Mouse (Mus musculus) forebrain, embryonic 13.5 days (tissue): ENCODE data around the gene Rsph9. TPM values are rescaled to one million over a fixed set of nuclear protein-coding genes. Genes with fewer than 3 reads are reported as not detected.
A peak's percentile ranks its signal among the peaks of the same experiment; 100 is the strongest.

Source experiments
- ATAC-seq: fragments of 200-750 bp; cut with Nextera tagmentation; 2 replicates; pipeline ENCODE4 v1.8.0; 2017
- H3K27ac ChIP-seq: fragments of 300-500 bp; sonication (generic); 2 replicates; pipeline ENCODE4 v1.5.1; 2015; ENCODE audit warnings: inconsistent platforms, mild to moderate bottlenecking, moderate library complexity
- H3K27me3 ChIP-seq: fragments of 300-500 bp; sonication (generic); 2 replicates; pipeline ENCODE4 v1.6.1; 2015; ENCODE audit warnings: mild to moderate bottlenecking, inconsistent platforms
- H3K36me3 ChIP-seq: fragments of 300-500 bp; sonication (generic); 2 replicates; pipeline ENCODE4 v1.6.1; 2015; ENCODE audit warnings: mild to moderate bottlenecking, inconsistent platforms; ENCODE audit not compliant: poor library complexity, severe bottlenecking
- H3K4me1 ChIP-seq: fragments of 300-500 bp; sonication (generic); 2 replicates; pipeline ENCODE4 v1.6.1; 2015; ENCODE audit warnings: inconsistent platforms
- H3K4me2 ChIP-seq: fragments of 300-500 bp; sonication (generic); 2 replicates; pipeline ENCODE4 v1.6.1; 2015; ENCODE audit warnings: inconsistent platforms, mild to moderate bottlenecking, moderate library complexity
- H3K4me3 ChIP-seq: fragments of 300-500 bp; sonication (generic); 2 replicates; pipeline ENCODE4 v1.5.1; 2015; ENCODE audit warnings: mild to moderate bottlenecking, inconsistent platforms
- H3K9ac ChIP-seq: fragments of 300-500 bp; sonication (generic); 2 replicates; pipeline ENCODE4 v1.6.1; 2015; ENCODE audit warnings: mild to moderate bottlenecking, inconsistent platforms
- H3K9me3 ChIP-seq: fragments of 300-500 bp; sonication (generic); replicated peaks from 2 replicates; pipeline ENCODE4 v1.6.1; 2016; ENCODE audit warnings: inconsistent platforms
- WGBS: fragments of 180-500 bp; shearing (Covaris S2); methylation state at CpG from one replicate; pipeline ENCODE4 v1.1.7; 2015; 5-methylcytosine and 5-hydroxymethylcytosine counted together
- polyA plus RNA-seq: library from polyadenylated mRNA; unstranded; fragments of >200 nt; fragmentation: Nextera tagmentation; extraction: Ambion mirVana; gene quantifications from 2 replicates; pipeline ENCODE4 v1.2.1, GENCODE M21; 2015

Gene Rsph9
- polyA plus RNA-seq, 1 experiment from 2014 or later, result 22.1 TPM

DNA sequence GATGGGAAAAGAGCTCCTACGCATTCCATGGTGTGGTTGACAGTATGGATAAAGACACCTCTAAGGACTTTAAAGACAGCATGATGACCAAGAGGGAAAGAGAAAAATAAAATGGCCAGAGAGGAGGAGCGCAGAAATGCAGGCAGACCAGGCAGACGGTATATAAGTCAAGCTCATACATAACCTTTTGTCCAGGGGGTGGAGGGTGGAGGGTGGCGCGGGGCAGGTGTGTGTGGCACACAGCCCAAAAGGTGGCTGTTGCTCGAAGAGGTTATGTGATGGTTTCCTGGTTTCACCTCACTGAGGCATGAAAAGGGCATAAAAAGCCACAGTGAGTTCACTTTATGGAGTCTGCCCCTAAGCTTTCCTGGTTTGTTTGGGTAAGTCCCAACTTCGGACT, 18.5 kb upstream of the Rsph9 start:
- peaks cover 44% of the 10 kb centered on the region for H3K36me3 ChIP-seq
- H3K9ac ChIP-seq, result no peak overlapping the region
- peaks cover 30% of the 10 kb centered on the region for H3K4me1 ChIP-seq
- ATAC-seq, result no peak
- WGBS, result 94% methylated on average over 7 of the region's 7 CpGs
- H3K4me2 ChIP-seq, result peak overlapping the region; percentile 84
- H3K4me3 ChIP-seq, result no peak overlapping the region
- no peak overlapping the region for H3K27ac ChIP-seq
- no peaks in the 10 kb centered on the region for H3K27me3 ChIP-seq
- H3K9me3 ChIP-seq, result no peaks in the 10 kb centered on the region

- H3K9me3 ChIP-seq, result no peaks in the 10 kb centered on the region
- H3K4me2 ChIP-seq, result peak overlapping the region; percentile 84
- no peaks in the 10 kb centered on the region for H3K27me3 ChIP-seq
- peak overlapping the region; percentile 49; the same call in 1 of the 2 replicates for H3K27ac ChIP-seq
- ATAC-seq, result no peak
- H3K4me1 ChIP-seq, result peaks cover 30% of the 10 kb centered on the region
- 50% methylated on average over 9 of the region's 9 CpGs for WGBS
- H3K9ac ChIP-seq, result peak overlapping the region; percentile 87
- H3K4me3 ChIP-seq, result peak overlapping the region; percentile 82
- H3K36me3 ChIP-seq, result peaks cover 36% of the 10 kb centered on the region
Measured at GRCm38 (mm10) chr17:46161710-46162109, 17.7 kb upstream of the Rsph9 start.

DNA sequence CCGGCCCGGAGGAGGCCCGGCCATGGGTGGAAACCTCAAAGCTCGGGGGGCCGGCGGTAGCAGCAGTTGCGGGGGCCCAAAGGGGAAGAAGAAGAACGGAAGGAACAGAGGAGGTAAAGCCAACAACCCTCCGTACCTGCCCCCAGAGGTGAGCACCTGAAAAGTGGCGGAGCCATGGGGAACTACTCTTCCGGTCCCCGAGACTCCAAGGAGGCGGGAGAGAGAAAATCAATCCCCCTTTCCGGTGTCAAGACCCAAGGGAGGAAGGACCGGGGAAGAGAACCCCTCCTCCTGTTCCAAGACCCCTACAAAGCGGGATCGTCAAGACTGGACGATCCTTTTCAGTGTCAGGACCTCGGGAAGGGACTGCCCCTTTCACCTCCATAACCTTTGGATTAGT, 17.2 kb upstream of the Rsph9 start:
- Histone ChIP-seq H3K4me1 (peaks cover 30% of the 10 kb centered on the region), H3K9me3 (no peaks in the 10 kb centered on the region), H3K9ac (peak overlapping the region; percentile 87), H3K27me3 (no peaks in the 10 kb centered on the region), H3K36me3 (peaks cover 31% of the 10 kb centered on the region), H3K27ac (peak overlapping the region; percentile 49), H3K4me3 (peak overlapping the region; percentile 82), H3K4me2 (peak overlapping the region; percentile 84)
- ATAC-seq, result peak; percentile 25
- 0% methylated on average over 16 of the region's 19 CpGs for WGBS

GRCm38 (mm10) chr17:46160686-46161085, 16.7 kb upstream of the Rsph9 start, which contains the start of gene Gtpbp2:
Gene Gtpbp2 (plus strand): TSS chr17:46161032.
- Histone ChIP-seq H3K9me3 (no peaks in the 10 kb centered on the region), H3K4me3 (peak within 1 kb of the TSS; percentile 82), H3K4me1 (peaks cover 30% of the 10 kb centered on the region), H3K27ac (peak within 1 kb of the TSS; percentile 73), H3K9ac (peak within 1 kb of the TSS; percentile 87), H3K4me2 (peak within 1 kb of the TSS; percentile 84), H3K27me3 (no peaks in the 10 kb centered on the region), H3K36me3 (peaks cover 26% of the 10 kb centered on the region)
- WGBS, result 1% methylated on average over 23 of the region's 23 CpGs
- peak; percentile 96 for ATAC-seq

DNA sequence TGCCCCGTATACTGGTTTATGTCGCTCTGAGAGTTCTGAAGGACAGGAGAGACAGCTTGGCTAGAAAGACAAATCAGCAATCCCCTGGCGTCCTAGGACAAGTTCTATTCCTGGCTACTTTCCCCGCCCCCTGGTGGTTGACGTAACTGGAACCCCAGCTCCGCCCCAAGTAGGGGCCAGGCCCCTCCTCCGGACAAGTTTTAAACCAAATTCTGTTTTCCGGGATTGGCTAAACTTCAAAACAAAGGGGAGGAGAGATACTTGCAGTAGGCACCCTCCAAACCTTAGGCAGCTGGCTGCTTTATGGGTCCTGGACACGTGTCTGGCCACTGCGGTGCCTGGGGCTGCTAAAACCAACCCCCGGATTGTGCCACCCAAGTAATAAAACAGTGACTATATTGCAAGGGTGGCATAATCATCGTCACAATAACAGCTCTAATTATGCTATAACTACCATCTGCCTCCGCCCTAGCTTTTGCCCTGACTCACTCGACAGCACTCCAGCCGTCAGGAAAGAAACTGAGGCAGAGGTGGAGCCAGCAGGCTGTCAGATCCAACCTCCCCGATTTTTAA, 16.2 kb upstream of the Rsph9 start:
- H3K36me3 ChIP-seq, result peaks cover 21% of the 10 kb centered on the region
- H3K27ac ChIP-seq, result peak overlapping the region; percentile 73
- peak overlapping the region; percentile 63 for H3K9ac ChIP-seq
- no peaks in the 10 kb centered on the region for H3K27me3 ChIP-seq
- no peaks in the 10 kb centered on the region for H3K9me3 ChIP-seq
- peak overlapping the region; percentile 84 for H3K4me2 ChIP-seq
- ATAC-seq, result peak; percentile 71
- H3K4me3 ChIP-seq, result peak overlapping the region; percentile 82
- WGBS, result under 1% methylated on average over 16 of the region's 16 CpGs
- H3K4me1 ChIP-seq, result peaks cover 30% of the 10 kb centered on the region

DNA sequence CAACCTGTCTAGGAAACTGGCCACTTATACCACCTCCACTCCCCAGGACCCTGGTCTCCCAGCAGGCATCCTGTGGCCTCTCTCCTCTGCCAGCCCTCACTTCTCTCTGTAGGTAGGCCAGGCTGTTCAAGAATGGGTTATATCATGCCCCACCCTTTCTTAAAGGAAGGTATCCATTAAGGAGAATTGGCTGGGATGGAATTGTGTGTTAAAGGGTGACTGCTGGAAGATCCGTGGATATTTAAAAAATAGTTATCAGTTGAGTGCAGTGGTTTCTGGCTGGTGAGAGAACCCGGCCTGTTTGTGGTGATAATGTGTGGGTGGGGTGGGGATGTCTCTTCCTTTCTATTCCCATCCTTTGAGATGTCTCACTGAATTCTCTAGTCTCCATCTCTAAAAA, 15.2 kb upstream of the Rsph9 start:
- Histone ChIP-seq H3K4me1 (peaks cover 30% of the 10 kb centered on the region), H3K4me2 (peak overlapping the region; percentile 84), H3K4me3 (no peak overlapping the region), H3K27me3 (no peaks in the 10 kb centered on the region), H3K36me3 (peaks cover 11% of the 10 kb centered on the region), H3K9ac (no peak overlapping the region), H3K9me3 (no peaks in the 10 kb centered on the region), H3K27ac (no peak overlapping the region)
- no peak for ATAC-seq
- WGBS, result 63% methylated on average over 2 of the region's 2 CpGs

GRCm38 (mm10) chr17:46157131-46157530, 13.1 kb upstream of the Rsph9 start:
- Histone ChIP-seq H3K4me2 (no peak overlapping the region), H3K27me3 (no peaks in the 10 kb centered on the region), H3K4me3 (no peak overlapping the region), H3K36me3 (no peaks in the 10 kb centered on the region), H3K4me1 (peaks cover 27% of the 10 kb centered on the region), H3K9me3 (no peaks in the 10 kb centered on the region), H3K27ac (no peak overlapping the region), H3K9ac (no peak overlapping the region)
- ATAC-seq, result no peak
- 82% methylated on average over 8 of the region's 8 CpGs for WGBS

DNA sequence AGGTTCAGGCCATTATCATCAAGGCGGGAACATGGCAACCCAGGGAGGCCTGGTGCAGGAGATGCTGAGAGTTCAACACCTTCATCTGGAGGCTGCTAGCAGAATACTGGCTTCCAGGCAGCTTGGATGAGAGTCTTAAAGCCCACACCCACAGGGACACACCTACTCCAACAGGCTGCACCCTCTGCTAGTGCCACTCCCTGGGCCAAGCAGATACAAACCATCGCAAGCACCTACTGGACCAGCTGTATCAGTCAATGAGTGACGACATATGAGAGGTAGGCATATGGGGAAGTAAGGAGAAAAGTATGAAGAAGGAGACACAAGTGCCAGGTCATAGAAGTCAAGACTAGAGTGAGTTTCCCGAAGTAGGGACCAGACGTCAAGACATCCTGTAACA, 12.7 kb upstream of the Rsph9 start:
- Histone ChIP-seq H3K9me3 (no peaks in the 10 kb centered on the region), H3K4me2 (no peak overlapping the region), H3K36me3 (no peaks in the 10 kb centered on the region; the same call in 1 of the 2 replicates), H3K27ac (no peak overlapping the region), H3K9ac (no peak overlapping the region), H3K4me1 (peaks cover 27% of the 10 kb centered on the region), H3K27me3 (no peaks in the 10 kb centered on the region), H3K4me3 (no peak overlapping the region)
- WGBS, result 92% methylated on average over 5 of the region's 5 CpGs
- no peak for ATAC-seq

DNA sequence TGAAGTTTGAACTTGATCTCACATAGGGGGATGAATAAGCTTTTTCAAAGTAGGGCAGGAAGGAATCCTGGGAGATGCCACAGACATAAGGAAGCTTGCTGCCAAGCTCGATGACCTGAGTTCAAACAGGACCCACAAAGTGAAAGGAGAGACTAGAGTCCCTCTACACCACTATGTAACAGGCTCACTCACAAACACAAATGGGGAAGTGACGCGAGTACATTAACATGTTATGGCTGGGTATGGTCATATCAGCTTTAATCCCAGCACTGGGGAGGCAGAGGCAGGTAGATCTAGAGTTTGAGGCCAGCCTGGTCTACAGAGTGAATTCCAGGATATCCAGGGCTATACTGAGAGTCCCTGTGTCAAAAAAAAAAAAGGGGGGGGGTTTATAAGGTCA, 10.3 kb upstream of the Rsph9 start:
- H3K4me2 ChIP-seq, result no peak overlapping the region
- no peak for ATAC-seq
- H3K9ac ChIP-seq, result no peak overlapping the region
- peaks cover 18% of the 10 kb centered on the region for H3K4me1 ChIP-seq
- no peaks in the 10 kb centered on the region for H3K27me3 ChIP-seq
- no peak overlapping the region for H3K4me3 ChIP-seq
- 92% methylated on average over 3 of the region's 3 CpGs for WGBS
- H3K36me3 ChIP-seq, result peaks cover 5% of the 10 kb centered on the region; the same call in 1 of the 2 replicates
- no peak overlapping the region for H3K27ac ChIP-seq
- H3K9me3 ChIP-seq, result no peaks in the 10 kb centered on the region

DNA sequence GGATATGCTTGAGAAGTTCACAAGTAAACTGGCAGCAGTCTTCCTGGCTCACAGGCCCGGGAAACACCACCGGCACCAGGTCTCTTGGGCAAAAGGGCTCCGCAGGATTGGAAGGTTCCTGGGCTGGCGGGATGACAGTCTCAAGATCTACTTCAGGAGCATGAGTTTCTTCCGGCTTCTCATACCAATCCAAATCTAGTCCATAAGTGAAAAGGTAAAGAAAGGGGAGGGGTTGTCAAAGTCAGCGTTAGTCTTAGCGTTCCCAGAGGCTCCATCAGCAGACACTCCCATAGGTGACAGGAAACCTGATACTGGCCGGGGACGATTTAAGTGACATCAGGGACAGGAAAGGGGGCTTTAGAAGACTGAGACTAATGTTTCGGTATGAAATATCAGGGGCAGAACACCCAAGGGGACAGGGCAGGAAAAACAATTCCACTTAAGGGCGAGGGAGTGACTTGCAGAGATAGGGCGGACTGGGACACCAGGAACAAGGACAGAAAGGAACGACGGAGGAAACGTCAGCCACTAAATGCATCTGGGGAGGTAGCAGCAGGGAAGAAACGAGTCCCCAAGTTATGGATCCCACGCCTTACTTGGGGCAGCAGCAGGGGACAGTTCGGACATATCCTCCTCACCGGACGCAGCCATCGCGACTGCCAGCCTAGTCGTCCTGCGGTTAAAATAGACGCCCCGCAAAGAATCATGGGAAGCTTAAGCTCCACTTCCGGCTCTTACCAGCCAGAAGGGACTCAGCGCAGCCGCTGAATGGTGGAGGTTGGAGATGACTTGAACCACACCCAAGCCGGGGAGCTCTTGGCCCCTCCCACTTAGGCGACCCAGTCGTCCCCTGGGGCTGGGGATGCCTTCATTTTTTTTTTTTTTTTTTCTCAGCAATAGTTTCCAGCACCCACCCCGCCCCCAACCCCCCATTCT, 9.1 kb upstream of the Rsph9 start, which contains the start of gene Mad2l1bp:
Mad2l1bp (minus strand) TSS at position 707 of the 936 bp plus-strand sequence.
- Histone ChIP-seq H3K9me3 (no peaks in the 10 kb centered on the region), H3K27me3 (no peaks in the 10 kb centered on the region), H3K27ac (no peak within 1 kb of the TSS), H3K9ac (peak within 1 kb of the TSS; percentile 79), H3K36me3 (peaks cover 17% of the 10 kb centered on the region), H3K4me3 (peak within 1 kb of the TSS; percentile 63), H3K4me2 (peak within 1 kb of the TSS; percentile 96), H3K4me1 (peaks cover 18% of the 10 kb centered on the region)
- peak; percentile 95 for ATAC-seq
- 9% methylated on average over 33 of the region's 33 CpGs for WGBS

DNA sequence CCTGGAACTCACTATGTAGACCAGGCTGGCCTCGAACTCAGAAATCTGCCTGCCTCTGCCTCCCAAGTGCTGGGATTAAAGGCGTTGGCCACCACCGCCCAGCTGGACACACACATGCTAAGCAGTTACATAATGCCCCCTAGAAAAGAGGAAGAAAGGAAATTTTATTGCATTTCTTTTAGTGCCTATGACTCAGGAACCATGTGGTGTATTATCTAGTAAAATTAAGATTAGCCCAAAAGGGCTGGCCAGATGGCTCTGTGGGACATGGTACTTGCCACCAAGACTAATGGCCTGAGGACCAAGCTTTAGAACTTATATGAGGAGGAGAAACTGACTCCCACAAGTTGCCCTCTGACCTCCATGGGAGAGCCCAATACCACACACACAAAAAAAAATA, 4.1 kb downstream of the Rsph9 start:
- 89% methylated on average over 3 of the region's 3 CpGs for WGBS

DNA sequence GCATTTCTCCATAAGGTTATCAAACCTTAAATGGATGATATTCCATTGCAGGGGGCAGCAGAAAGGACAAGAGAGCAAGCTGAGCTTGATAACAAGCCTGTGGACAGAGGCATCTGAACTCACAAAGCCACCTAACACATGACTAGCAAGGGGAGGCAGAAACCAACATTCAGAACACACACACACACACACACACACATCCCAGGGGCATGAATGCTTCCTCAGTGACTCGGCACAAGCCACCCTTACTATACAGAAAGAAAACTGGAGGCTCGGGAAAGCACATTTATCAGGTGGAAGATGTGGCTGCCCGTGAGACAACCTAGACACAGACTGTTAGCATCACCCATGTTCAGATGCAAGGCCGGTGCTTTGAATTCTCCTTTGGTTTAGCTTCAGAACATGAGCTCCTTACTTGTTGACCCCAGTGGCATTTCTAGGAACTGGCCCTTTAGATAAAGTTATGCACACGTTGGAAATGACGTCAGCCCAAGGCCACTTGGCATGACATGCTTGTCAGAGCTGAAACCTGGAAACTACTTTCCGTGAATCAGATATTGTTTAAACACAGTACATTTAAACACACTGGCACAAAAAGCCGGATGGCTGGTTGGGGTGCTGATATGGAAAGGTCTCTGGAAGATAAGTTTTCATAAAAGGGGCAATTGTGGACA, 5.3 kb downstream of the Rsph9 start:
- H3K27me3 ChIP-seq, result no peaks in the 10 kb centered on the region
- peaks cover 9% of the 10 kb centered on the region for H3K4me1 ChIP-seq
- 85% methylated on average over 8 of the region's 8 CpGs for WGBS
- H3K36me3 ChIP-seq, result peaks cover 7% of the 10 kb centered on the region
- ATAC-seq, result no peak
- H3K4me2 ChIP-seq, result no peak overlapping the region
- H3K9me3 ChIP-seq, result no peaks in the 10 kb centered on the region
- H3K4me3 ChIP-seq, result no peak overlapping the region
- no peak overlapping the region for H3K9ac ChIP-seq
- H3K27ac ChIP-seq, result no peak overlapping the region

More for the DNA sequence above, 4.1 kb downstream of the Rsph9 start:
- Histone ChIP-seq H3K4me2 (no peak overlapping the region), H3K4me1 (peaks cover 15% of the 10 kb centered on the region), H3K27ac (no peak overlapping the region), H3K36me3 (peaks cover 7% of the 10 kb centered on the region), H3K9me3 (no peaks in the 10 kb centered on the region), H3K9ac (no peak overlapping the region), H3K4me3 (no peak overlapping the region), H3K27me3 (no peaks in the 10 kb centered on the region)
- ATAC-seq, result no peak
